In the genomic region with DNA sequence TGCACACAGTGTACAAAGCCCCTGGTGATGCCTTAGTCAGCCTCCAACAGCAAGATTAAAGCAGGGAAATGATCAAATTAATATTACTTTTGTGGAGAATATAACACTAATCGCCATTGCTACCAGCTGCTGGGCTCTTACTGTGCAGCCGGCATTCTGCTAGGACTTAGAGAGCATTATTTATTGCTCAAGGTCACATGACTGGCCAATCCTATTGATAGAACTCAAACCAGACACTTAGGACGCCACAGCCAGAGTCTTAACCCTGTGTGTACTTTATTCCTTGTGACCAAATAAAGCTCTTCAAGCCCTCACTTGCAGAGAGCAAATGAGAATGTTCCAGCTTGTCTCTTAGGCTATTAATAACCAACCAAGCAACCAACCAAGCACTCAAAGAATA, we compare ENCODE assay signal across 9 mouse cellular contexts.
DNase-seq lines count a peak whose midpoint lies in the region; ATAC-seq and TF ChIP-seq lines count a peak whose summit lies in the region.
"Had no signal": no experiment of that assay in that cellular context is flagged by ENCODE, and none has a peak within 500 bp of the region (broad histone marks: within the 10 kb centered on the region; RNA-seq: fewer than 3 reads in every experiment).

No protein-coding gene starts in this region.

- peak overlapping the region; percentile 43; the same call in 1 of the 2 replicates for H3K4me2 ChIP-seq in heart, embryonic 14.5 days (ENCODE audit: low read length)
- no peak overlapping the region for H3K4me2 ChIP-seq in midbrain, embryonic 16.5 days (ENCODE audit: low read length)

- peak; percentile 84; the same call in 1 of the 2 replicates for ATAC-seq in heart, embryonic 14.5 days (ENCODE audit: insufficient number of reproducible peaks, insufficient read depth, low FRiP score, low read depth)
- ATAC-seq in midbrain, embryonic 16.5 days, result 0 out of 2 replicates have a peak, but pooled peaks have one; percentile 36
- no peak for ATAC-seq in cerebellum, adult (ENCODE audit: insufficient number of reproducible peaks, low FRiP score, low TSS enrichment)

- H3K4me1 ChIP-seq in kidney, adult 2 months (ENCODE audit: control insufficient read depth, insufficient read depth, low read length), result peaks cover 5% of the 10 kb centered on the region; the same call in 1 of the 2 replicates
- H3K4me1 ChIP-seq in heart, embryonic 14.5 days (ENCODE audit: control insufficient read depth in 2 of 2, insufficient read depth in 2 of 2, low read length in 2 of 2), result peaks cover 8 to 19% of the 10 kb centered on the region in 2 experiments
- H3K4me1 ChIP-seq in midbrain, embryonic 16.5 days (ENCODE audit: control insufficient read depth, insufficient read depth, low read length), result peaks cover 3% of the 10 kb centered on the region
- H3K4me1 ChIP-seq: embryonic facial prominence, embryonic 10.5 days had no signal

- H3K9ac ChIP-seq in heart, embryonic 14.5 days (ENCODE audit: low read length), result peak overlapping the region; percentile 31; the same call in 1 of the 2 replicates
- H3K9ac ChIP-seq in midbrain, embryonic 16.5 days (ENCODE audit: low read depth, low read length), result no peak overlapping the region

- no peaks in the 10 kb centered on the region for H3K27me3 ChIP-seq in kidney, adult 2 months (replicated peaks; ENCODE audit: control insufficient read depth, insufficient read depth, low read length)
- no peaks in the 10 kb centered on the region for H3K27me3 ChIP-seq in heart, embryonic 14.5 days (ENCODE audit: control insufficient read depth, insufficient read depth, low read length)
- H3K27me3 ChIP-seq in midbrain, embryonic 16.5 days (ENCODE audit: control insufficient read depth, insufficient read depth, low read depth, low read length), result no peaks in the 10 kb centered on the region

- no peaks in the 10 kb centered on the region for H3K36me3 ChIP-seq in kidney, adult 2 months (ENCODE audit: control insufficient read depth, insufficient read depth, low read length)
- no peaks in the 10 kb centered on the region for H3K36me3 ChIP-seq in heart, embryonic 14.5 days (ENCODE audit: control insufficient read depth, insufficient read depth, low read length)
- no peaks in the 10 kb centered on the region for H3K36me3 ChIP-seq in midbrain, embryonic 16.5 days (ENCODE audit: control insufficient read depth, insufficient read depth, low read length)
- H3K36me3 ChIP-seq: embryonic facial prominence, embryonic 10.5 days had no signal

- no peak overlapping the region for H3K4me3 ChIP-seq in kidney, adult 2 months (ENCODE audit: insufficient read depth, low read depth, low read length)
- H3K4me3 ChIP-seq in heart, embryonic 14.5 days (ENCODE audit: control insufficient read depth in 1 of 2, insufficient read depth in 1 of 2, low read depth in 1 of 2, low read length in 2 of 2), result no peak overlapping the region
- H3K4me3 ChIP-seq in midbrain, embryonic 16.5 days (ENCODE audit: low read depth, low read length), result no peak overlapping the region
- H3K4me3 ChIP-seq: embryonic facial prominence, embryonic 10.5 days had no signal

- no peak for TF ChIP-seq POLR2A in kidney, adult 2 months (IDR thresholded peaks at IDR 0.05; ENCODE audit: low read depth, low read length)

- H3K9me3 ChIP-seq in heart, embryonic 14.5 days (ENCODE audit: control insufficient read depth, low read length), result no peaks in the 10 kb centered on the region
- H3K9me3 ChIP-seq in midbrain, embryonic 16.5 days (replicated peaks; ENCODE audit: control insufficient read depth, low read length, poor library complexity, severe bottlenecking), result no peaks in the 10 kb centered on the region
- H3K9me3 ChIP-seq: embryonic facial prominence, embryonic 10.5 days had no signal

- H3K27ac ChIP-seq in kidney, adult 2 months (ENCODE audit: insufficient read depth, low read depth, low read length), result 0 out of 2 replicates have a peak overlapping the region, but pooled peaks have one; percentile 50
- H3K27ac ChIP-seq in heart, embryonic 14.5 days (replicated peaks in 1 of 2; ENCODE audit: control insufficient read depth in 1 of 2, insufficient read depth in 1 of 2, low read depth in 2 of 2, low read length in 2 of 2), result peak overlapping the region; percentile 89 to 90
- no peak overlapping the region for H3K27ac ChIP-seq in midbrain, embryonic 16.5 days (ENCODE audit: low read length)
- H3K27ac ChIP-seq: embryonic facial prominence, embryonic 10.5 days had no signal

- no peak for TF ChIP-seq CTCF in kidney, adult 2 months (conservative IDR thresholded peaks at IDR 0.05; ENCODE audit: insufficient read depth, insufficient read length, low read depth, low read length)

- DNase-seq in kidney, adult 2 months, result peak; percentile 10
- DNase-seq in kidney, adult 11 months, result no peak
- DNase-seq in embryo, embryonic 11.5 days (ENCODE audit: low read depth, low spot score), result peak; percentile 7
- no peak for DNase-seq in urinary bladder, postnatal 10 days (ENCODE audit: low spot score)
- DNase-seq: lung, adult 18-20 months had no signal

- 22% methylated on average over 3 of the region's 3 CpGs for WGBS in kidney, adult 2 months
- WGBS in heart, embryonic 14.5 days, result 28% methylated on average over 3 of the region's 3 CpGs
- 10% methylated on average over 3 of the region's 3 CpGs for WGBS in midbrain, embryonic 16.5 days

Comparison
In these comparisons a context has a peak if more than half of its experiments do, and no peak if none do; other contexts are left out.
1. DNase-seq: peak in kidney, adult 2 months (single experiment) and embryo, embryonic 11.5 days (single experiment); none in kidney, adult 11 months (single experiment) and urinary bladder, postnatal 10 days (single experiment).